Mouse (Mus musculus): ENCODE data around the gene Gm498. TPM values are rescaled to one million over a fixed set of nuclear protein-coding genes. Genes with fewer than 3 reads are reported as not detected.

Gm498 gene
- not detected for polyA plus RNA-seq (2014; fragmentation: Illumina TruSeq; extraction: RNeasy Lipid Tissue Mini Kit (QIAGEN cat#74804); ENCODE audit: low replicate concordance)

DNA sequence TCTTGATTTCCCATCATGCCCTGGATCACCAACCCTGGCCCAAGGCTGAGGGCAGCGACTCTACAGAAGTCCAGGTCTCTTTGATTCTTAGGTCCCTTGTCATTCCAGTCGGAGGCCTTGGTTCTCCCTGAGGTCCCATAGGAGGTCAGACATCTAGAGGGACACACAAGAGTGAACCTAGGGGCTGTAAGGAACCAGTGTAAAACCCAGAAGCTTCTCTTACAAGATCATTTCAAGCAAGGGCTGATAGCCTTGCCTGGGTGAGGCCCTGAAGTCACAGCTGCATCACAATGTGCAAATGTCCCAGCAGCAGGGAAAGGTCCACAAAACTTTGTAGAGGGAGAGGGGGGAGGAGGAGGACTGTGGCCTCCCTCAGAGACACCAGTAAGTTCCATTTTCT is at the start of gene Gm498:
Gene Gm498, plus strand, starts transcription at position 301 of the 400 bp plus-strand sequence.

DNA sequence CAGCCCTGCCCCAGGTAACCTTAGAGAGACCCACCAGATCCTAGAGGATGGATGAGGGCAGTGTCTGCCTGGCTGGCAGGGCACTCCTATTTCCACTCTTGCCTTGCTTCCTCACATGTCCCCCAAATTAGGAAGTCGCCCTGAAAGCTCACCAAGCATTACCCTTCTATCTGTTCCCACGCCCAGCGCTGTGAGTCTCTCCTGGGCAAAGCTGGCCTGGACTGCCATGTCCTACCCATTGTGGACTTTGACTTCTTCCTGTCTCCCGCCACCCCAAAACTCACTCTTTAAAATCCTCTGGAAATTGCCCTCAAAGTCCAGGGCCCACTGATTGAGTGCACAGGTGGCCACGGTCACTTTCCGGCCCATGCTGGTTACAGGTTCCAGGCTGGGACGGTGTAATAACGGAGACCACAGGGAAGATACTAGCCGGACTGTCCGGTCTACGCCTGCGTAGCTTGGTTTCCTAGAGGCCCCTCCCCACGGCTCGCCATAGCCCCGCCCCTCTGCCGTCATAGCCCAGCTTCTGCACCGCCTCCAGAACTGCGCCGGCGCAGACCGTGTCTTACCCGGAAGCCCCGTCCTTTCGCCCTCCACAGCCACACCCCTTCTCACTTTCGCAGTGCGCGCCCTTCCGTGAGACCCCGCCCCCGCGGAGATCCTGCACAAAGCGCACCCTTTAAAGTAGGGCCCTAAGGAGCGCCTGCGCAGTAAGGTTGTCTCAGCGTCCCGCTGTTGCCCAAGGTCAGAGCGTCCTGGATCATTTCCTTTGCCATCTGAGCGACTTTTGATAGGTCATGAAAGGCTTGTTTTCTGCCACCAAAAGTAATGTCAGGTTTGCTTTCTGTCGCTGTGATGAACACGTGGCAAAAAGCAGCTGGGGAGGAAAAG is 44.0 kb upstream of the Gm498 start, which contains the start of the genes Nadsyn1 and Dhcr7:
Gene Nadsyn1, minus strand, starts transcription at position 475 of the 891 bp plus-strand sequence.
Gene Dhcr7, plus strand, starts transcription at position 771 of the 891 bp plus-strand sequence.

Other genes starting within 250 kb of the Gm498 start
- 1.2 TPM for gene Tnfrsf26, start 238.1 kb upstream of the Gm498 start, polyA plus RNA-seq (2014; fragmentation: Illumina TruSeq; extraction: RNeasy Lipid Tissue Mini Kit (QIAGEN cat#74804); ENCODE audit: low replicate concordance)
- gene Tnfrsf22, start 217.2 kb upstream of the Gm498 start, polyA plus RNA-seq (2014; fragmentation: Illumina TruSeq; extraction: RNeasy Lipid Tissue Mini Kit (QIAGEN cat#74804); ENCODE audit: low replicate concordance) = 0.78 TPM
- 7.4 TPM for gene Tnfrsf23, start 181.0 kb upstream of the Gm498 start, polyA plus RNA-seq (2014; fragmentation: Illumina TruSeq; extraction: RNeasy Lipid Tissue Mini Kit (QIAGEN cat#74804); ENCODE audit: low replicate concordance)
- gene Osbpl5, start 109.9 kb upstream of the Gm498 start, polyA plus RNA-seq (2014; fragmentation: Illumina TruSeq; extraction: RNeasy Lipid Tissue Mini Kit (QIAGEN cat#74804); ENCODE audit: low replicate concordance) = 0.45 TPM
- not detected for gene Mrgprg, start 99.8 kb upstream of the Gm498 start, polyA plus RNA-seq (2014; fragmentation: Illumina TruSeq; extraction: RNeasy Lipid Tissue Mini Kit (QIAGEN cat#74804); ENCODE audit: low replicate concordance)
- 0.19 TPM for gene Mrgpre, start 82.3 kb upstream of the Gm498 start, polyA plus RNA-seq (2014; fragmentation: Illumina TruSeq; extraction: RNeasy Lipid Tissue Mini Kit (QIAGEN cat#74804); ENCODE audit: low replicate concordance)
- gene Nadsyn1, start 44.0 kb upstream of the Gm498 start, polyA plus RNA-seq (2014; fragmentation: Illumina TruSeq; extraction: RNeasy Lipid Tissue Mini Kit (QIAGEN cat#74804); ENCODE audit: low replicate concordance) = 48.4 TPM
- gene Dhcr7, start 43.7 kb upstream of the Gm498 start, polyA plus RNA-seq (2014; fragmentation: Illumina TruSeq; extraction: RNeasy Lipid Tissue Mini Kit (QIAGEN cat#74804); ENCODE audit: low replicate concordance) = 3.8 TPM
- gene Shank2, start 135.1 kb downstream of the Gm498 start, polyA plus RNA-seq (2014; fragmentation: Illumina TruSeq; extraction: RNeasy Lipid Tissue Mini Kit (QIAGEN cat#74804); ENCODE audit: low replicate concordance) = 0.93 TPM